Mouse (Mus musculus): ENCODE results near the gene Rab3d.

- no peak for TF ChIP-seq CTCF (IDR thresholded peaks at IDR 0.05; ENCODE audit: extremely low read depth, insufficient read depth, low read length)
- TF ChIP-seq POLR2A (IDR thresholded peaks at IDR 0.05; ENCODE audit: extremely low read depth, insufficient read depth, low read length), result no peak
Measured at GRCm38 (mm10) chr9:21916851-21917492, 1.0 kb downstream of the Rab3d start.
